Mouse (Mus musculus) E14TG2a.4 (cell line): ENCODE results near the gene Samd8.

Source experiments
- CTCF ChIP-seq: conservative IDR thresholded peaks from 2 replicates; pipeline ENCODE4 v1.5.1; 2014; ENCODE audit warnings: low read length
- NANOG ChIP-seq: IDR thresholded peaks from 2 replicates; pipeline ENCODE4 v1.6.1; 2014; ENCODE audit warnings: borderline replicate concordance, low read length, mixed read lengths
- POU5F1 ChIP-seq: IDR thresholded peaks from 2 replicates; pipeline ENCODE4 v1.6.1; 2014; ENCODE audit warnings: low read length, borderline replicate concordance

DNA sequence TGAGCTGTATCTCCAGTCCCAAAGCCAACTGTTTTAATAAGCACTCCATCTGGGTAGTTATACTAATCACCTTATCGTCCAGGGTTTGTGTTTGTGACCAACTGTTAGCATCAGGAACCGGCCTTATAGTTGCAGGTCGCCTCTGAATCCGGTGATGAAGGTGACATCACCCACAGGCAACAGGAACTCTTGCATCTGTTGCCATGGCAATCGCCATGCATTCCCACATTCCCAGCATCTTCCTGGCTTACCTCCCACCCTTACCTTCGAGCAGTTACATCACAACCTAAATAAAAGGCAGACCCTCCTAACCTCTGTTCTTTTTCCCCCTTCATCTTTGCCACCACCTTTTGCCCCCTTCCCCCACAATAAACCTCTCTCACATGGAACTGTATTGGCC is 14.3 kb downstream of the Samd8 start:
- TF ChIP-seq CTCF (no peak), POU5F1 (no peak), NANOG (no peak)
